Mouse (Mus musculus): ENCODE results near the gene Ssbp1.

DNA sequence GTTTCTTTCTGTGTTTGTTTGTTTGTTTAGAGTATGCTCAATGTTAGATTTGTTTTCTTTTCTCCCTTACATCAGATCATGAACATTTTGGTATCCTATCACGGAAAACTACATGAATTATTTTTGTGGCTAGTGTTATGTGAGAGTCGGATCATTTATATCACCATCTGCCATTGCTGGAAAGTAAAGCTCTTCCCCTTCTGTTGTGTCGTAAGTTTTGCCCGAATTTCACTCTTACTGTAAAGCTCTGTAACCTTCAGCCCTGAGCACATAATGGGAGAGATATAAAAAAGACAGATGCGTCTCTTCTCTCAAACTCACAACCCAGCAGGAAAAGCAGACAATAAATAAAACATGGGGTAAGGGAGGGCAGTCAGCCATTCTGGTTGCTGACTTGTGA is 32.2 kb upstream of the Ssbp1 start, which contains the start of gene Wee2:
- TF ChIP-seq CTCF (IDR thresholded peaks at IDR 0.05; ENCODE audit: borderline replicate concordance, control insufficient read depth, extremely low read depth, insufficient read depth, low read length, poor library complexity) (no peak), POLR2A (IDR thresholded peaks at IDR 0.05; ENCODE audit: control insufficient read depth, extremely low read depth, insufficient read depth, low read length, poor library complexity) (no peak)

All from thymus, adult 2 months (tissue).